Mouse (Mus musculus): ENCODE measurements around the gene Acss1.

- TF ChIP-seq CTCF (IDR thresholded peaks at IDR 0.05; ENCODE audit: low read depth) (no peak), EP300 (IDR thresholded peaks at IDR 0.05; ENCODE audit: low read depth) (no peak)
These were observed 43.4 kb downstream of the Acss1 start for GRCm38 (mm10) chr2:150624926-150625325.
